Mouse (Mus musculus) intestine, postnatal 0 days (tissue): Measurements from ENCODE around the gene Papolb. TPM values are rescaled to one million over a fixed set of nuclear protein-coding genes. Genes with fewer than 3 reads are reported as not detected.

Experiments used
- ATAC-seq: fragments of 200-750 bp; cut with Nextera tagmentation; 2 replicates; pipeline ENCODE4 v1.8.0; 2017; ENCODE audit warnings: mild to moderate bottlenecking, moderate TSS enrichment, moderate library complexity
- H3K27ac ChIP-seq: fragments of 300-500 bp; sonication (generic); 2 replicates; pipeline ENCODE4 v1.5.1; 2014; ENCODE audit warnings: mild to moderate bottlenecking, low read depth, low read length, moderate library complexity
- H3K27me3 ChIP-seq: fragments of 300-500 bp; sonication (generic); replicated peaks from 2 replicates; pipeline ENCODE4 v1.6.1; 2014; ENCODE audit warnings: low read length, mixed read lengths; ENCODE audit not compliant: control insufficient read depth, insufficient read depth
- H3K36me3 ChIP-seq: fragments of 300-500 bp; sonication (generic); 2 replicates; pipeline ENCODE4 v1.6.1; 2014; ENCODE audit warnings: mild to moderate bottlenecking, moderate library complexity; ENCODE audit not compliant: control insufficient read depth, insufficient read depth
- H3K4me1 ChIP-seq: fragments of 300-500 bp; sonication (generic); replicated peaks from 2 replicates; pipeline ENCODE4 v1.6.1; 2014; ENCODE audit warnings: antibody characterized with exemption, low read length, mixed read lengths; ENCODE audit not compliant: control insufficient read depth, insufficient read depth
- H3K4me2 ChIP-seq: fragments of 300-500 bp; sonication (generic); replicated peaks from 2 replicates; pipeline ENCODE4 v1.6.1; 2014; ENCODE audit warnings: low read depth, mild to moderate bottlenecking, moderate library complexity
- H3K4me3 ChIP-seq: fragments of 300-500 bp; sonication (generic); 2 replicates; pipeline ENCODE4 v1.5.1; 2014; ENCODE audit warnings: low read depth, low read length
- H3K9ac ChIP-seq: fragments of 300-500 bp; sonication (generic); 2 replicates; pipeline ENCODE4 v1.6.1; 2014; ENCODE audit warnings: mild to moderate bottlenecking, low read depth, low read length
- H3K9me3 ChIP-seq: fragments of 300-500 bp; sonication (generic); 2 replicates; pipeline ENCODE4 v1.6.1; 2016; ENCODE audit warnings: mixed run types; ENCODE audit not compliant: control insufficient read depth
- CTCF ChIP-seq: sonication (generic); IDR thresholded peaks from 2 replicates; pipeline ENCODE4 v1.5.1; 2016; ENCODE audit warnings: low read depth, mild to moderate bottlenecking, control low read depth, antibody characterized with exemption, moderate library complexity
- WGBS: fragments of 180-500 bp; shearing (Covaris S2); extraction: QIAGEN DNeasy Blood & Tissue Kit; methylation state at CpG from one replicate; pipeline ENCODE4 v1.1.7; 2014; 5-methylcytosine and 5-hydroxymethylcytosine counted together
- polyA plus RNA-seq: library from polyadenylated mRNA; unstranded; fragments of >200 nt; fragmentation: Nextera tagmentation; extraction: Ambion mirVana; gene quantifications from 2 replicates; pipeline ENCODE4 v1.2.1, GENCODE M21; 2015

Papolb gene
- polyA plus RNA-seq, 1 experiment from 2014 or later = not detected

DNA sequence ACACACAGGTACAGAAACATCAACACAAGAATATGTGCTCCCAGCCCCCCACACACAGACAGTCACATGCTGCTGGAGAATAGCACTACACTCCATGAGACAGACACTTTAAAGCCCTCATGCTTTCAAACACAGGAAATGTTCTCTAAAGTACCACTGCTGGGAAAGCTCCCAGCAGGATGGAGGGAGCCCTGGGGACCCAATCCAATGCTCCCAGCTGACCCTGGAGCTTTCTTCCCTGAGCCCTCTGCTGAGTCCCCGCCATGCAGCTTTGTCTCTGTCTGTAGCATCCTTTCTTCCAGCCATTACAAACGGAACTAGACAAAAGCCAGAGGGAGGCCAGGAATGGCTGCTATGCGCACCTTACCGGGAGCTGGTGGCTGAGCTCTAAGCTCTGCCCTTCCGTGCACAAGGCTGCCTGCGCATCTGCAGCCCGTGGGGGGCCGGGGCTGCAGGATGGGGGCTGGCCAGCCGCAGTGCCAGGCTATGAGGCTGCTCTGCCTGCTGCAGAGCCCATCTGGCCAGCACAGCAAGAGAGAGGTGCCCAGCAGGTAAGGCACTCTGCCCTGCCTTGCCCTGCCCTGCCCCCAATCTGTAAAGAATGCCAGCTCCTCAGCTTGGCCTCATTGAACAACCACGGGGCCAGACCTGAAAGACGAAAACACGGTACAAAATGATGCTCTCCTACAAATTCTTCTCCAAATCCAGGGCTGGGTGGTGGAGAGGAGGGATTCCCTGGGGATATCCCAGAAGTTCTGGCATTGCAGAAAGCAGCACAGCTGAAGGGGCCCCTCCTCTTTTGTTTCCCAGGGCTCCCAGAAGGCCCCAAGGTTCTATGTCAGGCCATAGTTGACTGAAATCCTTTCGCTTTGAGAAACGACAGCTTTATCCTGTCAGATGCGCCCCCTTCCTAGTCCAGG, 20.5 kb downstream of the Papolb start:
- H3K27ac ChIP-seq = no peak overlapping the region

GRCm38 (mm10) chr5:142505695-142506423, 24.0 kb downstream of the Papolb start:
- H3K36me3 ChIP-seq = no peaks in the 10 kb centered on the region
- H3K4me2 ChIP-seq = no peak overlapping the region
- 72% methylated on average over 3 of the region's 3 CpGs for WGBS
- H3K9me3 ChIP-seq = no peaks in the 10 kb centered on the region
- no peak overlapping the region for H3K9ac ChIP-seq
- no peak overlapping the region for H3K4me3 ChIP-seq
- H3K27me3 ChIP-seq = no peaks in the 10 kb centered on the region
- H3K27ac ChIP-seq = no peak overlapping the region
- H3K4me1 ChIP-seq = no peaks in the 10 kb centered on the region
- TF ChIP-seq CTCF = peak; percentile 70
- ATAC-seq = no peak

More for the DNA sequence above, 20.5 kb downstream of the Papolb start:
- H3K9me3 ChIP-seq = no peaks in the 10 kb centered on the region
- ATAC-seq = no peak
- 0 out of 2 replicates have a peak overlapping the region, but pooled peaks have one; percentile 9 for H3K4me2 ChIP-seq
- H3K4me1 ChIP-seq = no peaks in the 10 kb centered on the region
- no peaks in the 10 kb centered on the region for H3K27me3 ChIP-seq
- H3K4me3 ChIP-seq = no peak overlapping the region
- 0 out of 2 replicates have a peak overlapping the region, but pooled peaks have one; percentile 3 for H3K9ac ChIP-seq
- 39% methylated on average over 15 of the region's 15 CpGs for WGBS
- no peaks in the 10 kb centered on the region for H3K36me3 ChIP-seq
- no peak for TF ChIP-seq CTCF

- Histone ChIP-seq H3K27ac (no peak overlapping the region), H3K4me3 (no peak overlapping the region), H3K9ac (no peak overlapping the region), H3K36me3 (no peaks in the 10 kb centered on the region), H3K4me1 (no peaks in the 10 kb centered on the region), H3K4me2 (no peak overlapping the region), H3K27me3 (no peaks in the 10 kb centered on the region), H3K9me3 (no peaks in the 10 kb centered on the region)
- WGBS = 79% methylated on average over 3 of the region's 3 CpGs
- ATAC-seq = no peak
- no peak for TF ChIP-seq CTCF
Measured at GRCm38 (mm10) chr5:142504175-142504574, 25.7 kb downstream of the Papolb start.

DNA sequence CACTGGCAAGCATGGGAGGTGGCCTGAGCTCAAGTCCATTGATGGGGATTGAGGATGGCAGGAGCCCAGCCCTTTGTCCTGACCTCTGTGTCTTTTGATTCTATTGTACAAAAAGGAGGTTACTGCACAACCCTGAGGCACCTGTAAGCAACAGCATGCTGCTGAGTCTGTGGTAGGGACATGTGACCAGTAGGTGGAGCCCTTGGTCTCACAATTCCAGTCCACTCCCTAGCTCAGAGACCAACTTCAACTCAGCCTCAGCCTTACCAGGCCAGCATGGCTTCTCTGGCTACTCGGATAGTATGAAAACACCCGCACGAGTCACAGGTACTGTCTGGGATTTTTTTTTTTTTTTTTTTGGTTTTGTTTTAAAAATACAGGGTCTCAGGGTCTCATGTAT, 27.5 kb downstream of the Papolb start:
- Histone ChIP-seq H3K36me3 (no peaks in the 10 kb centered on the region), H3K27ac (no peak overlapping the region), H3K9ac (no peak overlapping the region), H3K4me1 (no peaks in the 10 kb centered on the region), H3K27me3 (no peaks in the 10 kb centered on the region), H3K4me3 (no peak overlapping the region), H3K4me2 (no peak overlapping the region), H3K9me3 (no peaks in the 10 kb centered on the region)
- TF ChIP-seq CTCF = peak; percentile 92
- whole genome bisulfite sequencing = 5% methylated on average over 3 of the region's 3 CpGs
- ATAC-seq = peak; percentile 74

DNA sequence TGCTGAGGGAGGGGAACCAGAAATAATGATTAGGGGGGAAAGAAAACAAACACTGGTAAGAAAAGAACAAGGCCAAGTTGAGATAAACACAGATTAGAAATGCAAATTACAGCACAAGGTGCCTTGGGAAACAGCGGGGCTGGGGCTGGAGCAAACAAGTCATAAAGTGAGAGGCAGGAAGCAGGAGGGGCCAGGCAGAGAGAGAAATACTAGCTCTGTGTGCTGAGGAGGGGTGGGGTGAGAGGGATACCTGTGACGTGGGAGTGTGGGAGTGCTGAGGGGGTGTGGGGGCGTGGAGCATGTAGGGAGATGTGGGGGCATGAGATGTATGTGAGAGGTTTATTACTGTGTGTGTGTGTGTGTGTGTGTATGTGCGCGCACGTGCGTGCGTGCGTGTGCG, 29.0 kb downstream of the Papolb start:
- H3K4me1 ChIP-seq = no peaks in the 10 kb centered on the region
- no peak overlapping the region for H3K4me2 ChIP-seq
- no peak overlapping the region for H3K27ac ChIP-seq
- H3K36me3 ChIP-seq = no peaks in the 10 kb centered on the region
- H3K9me3 ChIP-seq = no peaks in the 10 kb centered on the region
- WGBS = 61% methylated on average over 10 of the region's 10 CpGs
- H3K9ac ChIP-seq = no peak overlapping the region
- H3K27me3 ChIP-seq = no peaks in the 10 kb centered on the region
- no peak overlapping the region for H3K4me3 ChIP-seq
- no peak for TF ChIP-seq CTCF
- ATAC-seq = peak; percentile 32; the same call in 1 of the 2 replicates

DNA sequence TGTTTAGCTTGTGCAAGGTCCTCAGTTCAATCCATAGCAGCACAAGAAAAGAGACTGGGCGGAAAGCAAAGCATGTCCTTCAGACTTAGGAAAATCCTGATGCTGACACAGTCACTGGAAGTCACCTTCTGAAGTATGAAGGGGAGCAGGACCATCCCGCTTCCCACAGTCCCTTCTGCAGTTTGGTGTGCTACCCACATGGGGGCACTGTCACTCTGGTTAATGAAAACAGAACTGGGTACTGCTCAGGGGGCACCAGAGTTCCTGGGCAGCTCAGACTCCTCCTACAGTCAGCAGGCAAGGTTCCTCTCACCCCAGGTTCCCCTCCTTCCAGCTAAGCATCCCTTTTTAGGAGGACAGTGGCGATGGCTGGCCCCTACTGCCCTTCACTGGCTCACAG, 30.9 kb downstream of the Papolb start:
- no peaks in the 10 kb centered on the region for H3K36me3 ChIP-seq
- H3K9me3 ChIP-seq = no peaks in the 10 kb centered on the region
- peak; percentile 74 for TF ChIP-seq CTCF
- H3K4me3 ChIP-seq = no peak overlapping the region
- WGBS = 53% methylated on average over 3 of the region's 3 CpGs
- H3K4me2 ChIP-seq = no peak overlapping the region
- H3K4me1 ChIP-seq = no peaks in the 10 kb centered on the region
- no peaks in the 10 kb centered on the region for H3K27me3 ChIP-seq
- no peak overlapping the region for H3K9ac ChIP-seq
- ATAC-seq = no peak
- H3K27ac ChIP-seq = no peak overlapping the region
